Mouse (Mus musculus) erythroblast, adult 5-6 weeks (primary cell): ENCODE measurements around the gene Pik3c2b. TPM values are rescaled to one million over a fixed set of nuclear protein-coding genes. Genes with fewer than 3 reads are reported as not detected.
"Not testable (repeated sequence)": the region's sequence is repeated elsewhere in the genome, so short reads cannot be mapped to it uniquely, and the experiment has no call there.

Source experiments
- ATAC-seq: replicated peaks from 2 replicates; pipeline ENCODE4 v1.8.0; 2016; ENCODE audit warnings: moderate number of reproducible peaks, mild to moderate bottlenecking, moderate TSS enrichment, inconsistent platforms; ENCODE audit not compliant: poor library complexity, low FRiP score, severe bottlenecking
- total RNA-seq, 2 experiments: library from RNA; stranded (forward) in 1 of 2; stranded (reverse) in 1 of 2; fragments of 150-400 nt in 1 of 2; fragments of 200-764, 138-1000 nt in 1 of 2; gene quantifications; 2 replicates each; pipeline versions ENCODE4 v1.2.3 to v1.2.4; 2015 to 2017; ENCODE audit warnings: low replicate concordance in 2 of 2

Gene Pik3c2b
- 0.38 and 0.84 TPM in 2 replicates for total RNA-seq (2015; ENCODE audit: low replicate concordance)
- 0.17 and 0.56 TPM in 2 replicates for total RNA-seq (2017; ENCODE audit: low replicate concordance)

- no peak for ATAC-seq
These were observed at the start of gene Pik3c2b for GRCm38 (mm10) chr1:133045011-133045860. TSS of gene Pik3c2b (plus strand) at chr1:133045667.

- ATAC-seq: no peak
These were observed 45.1 kb upstream of the Pik3c2b start for GRCm38 (mm10) chr1:133000347-133000746.

DNA sequence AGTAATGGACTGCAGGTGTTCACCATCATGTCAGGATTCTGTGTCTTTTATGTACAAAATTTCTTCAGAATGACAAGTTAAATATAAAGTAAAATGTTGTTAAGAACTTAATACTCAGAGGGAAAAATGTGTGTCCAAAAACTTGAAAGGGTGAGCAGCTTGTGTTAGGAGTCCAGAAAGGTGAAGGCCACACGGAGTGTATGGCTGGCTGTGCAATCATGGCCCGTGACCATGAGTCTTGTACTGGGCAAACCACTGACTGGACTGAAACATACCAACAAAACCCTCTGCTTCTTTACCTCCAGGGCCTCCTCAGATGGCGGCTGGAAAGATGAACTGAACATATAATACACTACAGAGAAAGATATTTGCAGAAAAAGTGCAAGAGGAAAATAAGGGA, 38.9 kb upstream of the Pik3c2b start:
- ATAC-seq: no peak

DNA sequence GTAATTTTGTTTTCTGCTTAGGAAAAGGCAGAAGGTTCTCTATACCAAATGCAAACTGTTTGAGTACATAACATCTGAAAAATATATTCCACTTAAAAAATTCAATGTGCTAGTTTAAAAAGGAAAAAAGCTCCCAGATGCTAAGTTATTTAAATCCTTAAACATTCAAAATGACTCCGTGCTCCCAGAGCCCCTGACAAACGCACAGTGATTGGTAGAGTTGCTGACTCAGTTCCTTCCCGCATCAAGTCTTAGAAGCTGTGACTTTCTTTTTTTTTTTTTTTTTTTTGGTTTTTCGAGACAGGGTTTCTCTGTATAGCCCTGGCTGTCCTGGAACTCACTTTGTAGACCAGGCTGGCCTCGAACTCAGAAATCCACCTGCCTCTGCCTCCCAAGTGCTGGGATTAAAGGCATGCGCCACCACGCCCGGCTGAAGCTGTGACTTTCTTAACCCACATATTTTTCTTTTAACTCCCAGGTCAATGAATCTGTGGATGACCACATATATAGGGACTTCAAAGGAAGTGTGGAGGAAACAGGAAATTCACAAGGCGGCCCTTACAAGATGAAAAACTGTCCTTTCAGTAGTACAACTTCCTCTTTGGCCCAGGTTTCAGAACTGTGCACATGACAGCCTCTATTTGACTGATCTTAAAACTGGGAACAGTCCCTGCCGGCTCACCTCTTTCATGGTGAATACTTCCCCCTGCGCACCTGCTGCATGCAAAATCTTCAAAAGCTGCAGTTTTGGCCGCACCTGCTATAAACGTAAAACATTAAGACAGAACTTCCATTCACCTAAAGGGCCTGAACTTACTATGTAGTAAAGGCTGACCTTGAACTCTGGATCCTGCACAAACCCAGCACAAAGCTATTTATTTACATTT, 33.3 kb upstream of the Pik3c2b start:
- ATAC-seq: no peak

DNA sequence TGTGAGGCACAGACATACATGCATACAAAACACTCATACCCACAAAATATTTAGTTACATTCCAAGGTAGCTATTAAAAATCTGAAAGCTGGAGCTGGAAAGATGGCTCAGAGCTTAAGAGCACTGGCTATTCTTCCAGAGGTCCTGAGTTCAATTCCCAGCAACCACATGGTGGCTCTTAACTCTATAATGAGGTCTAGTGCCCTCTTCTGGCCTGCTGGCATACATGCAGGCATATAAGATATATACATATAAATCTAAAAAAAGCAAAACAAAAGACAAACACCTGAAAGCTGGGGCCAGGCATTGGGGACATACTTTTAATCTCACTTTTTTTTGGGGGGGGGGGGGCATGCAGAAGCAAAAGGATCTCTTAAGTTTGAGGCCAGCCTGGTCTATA, 32.1 kb upstream of the Pik3c2b start:
- ATAC-seq: no peak

DNA sequence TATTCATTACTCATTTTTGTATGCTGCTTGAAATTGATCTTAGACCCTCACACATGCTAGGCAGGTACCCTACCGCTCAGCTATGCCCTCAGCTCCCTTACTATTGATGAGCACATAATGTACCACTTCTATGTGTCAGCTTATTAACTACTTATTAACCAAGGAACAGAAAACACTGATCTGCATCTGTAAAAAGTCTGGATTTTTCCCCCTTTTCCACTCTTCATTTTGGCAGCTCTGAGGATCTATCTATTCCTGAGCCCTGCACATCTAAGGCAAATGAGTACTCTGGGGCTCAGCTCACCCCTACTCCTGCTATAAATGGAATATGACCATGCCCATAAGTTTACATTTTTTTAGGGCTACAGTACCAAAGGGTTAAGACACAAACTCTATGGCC, 31.3 kb upstream of the Pik3c2b start:
- no peak for ATAC-seq

- no peak for ATAC-seq
These were observed 28.6 kb upstream of the Pik3c2b start for GRCm38 (mm10) chr1:133016775-133017428.

- ATAC-seq: no peak
These were observed 26.9 kb upstream of the Pik3c2b start for GRCm38 (mm10) chr1:133018580-133018979.

DNA sequence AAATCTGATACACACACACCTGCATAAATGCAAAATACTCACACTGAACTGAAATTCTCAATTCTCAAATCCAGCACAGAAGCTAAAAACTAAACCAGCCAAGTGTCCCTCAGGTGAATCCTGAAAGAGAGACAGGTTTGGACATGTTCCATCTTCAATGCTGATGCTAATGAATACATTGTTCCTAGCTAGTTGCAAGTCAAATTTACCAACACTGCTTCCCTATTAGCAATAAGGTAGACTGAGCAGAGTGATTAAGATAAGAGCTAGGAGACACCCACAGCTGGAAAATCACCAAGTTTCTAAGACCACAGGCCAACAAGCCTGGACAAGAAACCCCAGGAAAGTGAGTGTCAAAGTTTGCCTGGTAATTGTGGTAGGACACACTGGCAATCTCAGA, 26.2 kb upstream of the Pik3c2b start:
- ATAC-seq: no peak

DNA sequence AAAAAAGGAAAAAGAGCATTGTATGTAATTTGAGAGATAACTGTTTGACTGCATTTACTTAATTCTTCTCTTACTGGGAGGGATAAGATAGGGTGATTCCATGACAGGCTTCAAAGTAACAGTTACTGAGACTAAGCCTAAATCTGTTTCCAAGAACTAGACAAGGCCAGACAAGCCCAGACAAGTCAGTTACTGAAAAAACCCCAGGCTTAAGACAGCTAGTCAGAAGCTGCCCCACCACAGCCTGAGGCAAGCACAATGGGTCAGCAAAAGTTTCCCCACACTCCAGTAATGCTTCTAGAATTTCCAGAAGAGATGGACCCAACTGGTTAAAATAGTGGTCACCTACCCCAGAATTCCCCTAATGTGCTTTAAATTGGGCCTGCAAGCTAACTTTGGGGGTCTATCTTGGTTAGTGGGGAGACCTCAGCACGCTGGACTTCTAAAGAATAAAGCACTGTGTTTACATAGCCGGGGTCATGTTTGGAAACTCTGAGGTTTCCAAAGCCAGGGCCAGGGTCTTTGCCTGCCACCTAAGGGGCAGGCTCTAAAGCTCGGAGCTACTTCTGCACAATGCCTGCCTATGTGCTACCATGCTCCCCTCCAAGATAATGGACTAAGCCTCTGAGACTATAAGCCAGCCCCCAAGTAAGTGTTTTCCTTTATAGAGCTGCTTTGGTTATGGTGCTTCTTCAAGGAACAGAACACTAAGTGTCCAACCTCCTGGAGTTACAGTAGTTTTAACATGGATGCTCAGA, 25.2 kb upstream of the Pik3c2b start:
- no peak for ATAC-seq

GRCm38 (mm10) chr1:133021391-133021790, 24.1 kb upstream of the Pik3c2b start:
- no peak for ATAC-seq

- not testable (repeated sequence) for ATAC-seq
These were observed 23.5 kb upstream of the Pik3c2b start for GRCm38 (mm10) chr1:133021971-133022370.

DNA sequence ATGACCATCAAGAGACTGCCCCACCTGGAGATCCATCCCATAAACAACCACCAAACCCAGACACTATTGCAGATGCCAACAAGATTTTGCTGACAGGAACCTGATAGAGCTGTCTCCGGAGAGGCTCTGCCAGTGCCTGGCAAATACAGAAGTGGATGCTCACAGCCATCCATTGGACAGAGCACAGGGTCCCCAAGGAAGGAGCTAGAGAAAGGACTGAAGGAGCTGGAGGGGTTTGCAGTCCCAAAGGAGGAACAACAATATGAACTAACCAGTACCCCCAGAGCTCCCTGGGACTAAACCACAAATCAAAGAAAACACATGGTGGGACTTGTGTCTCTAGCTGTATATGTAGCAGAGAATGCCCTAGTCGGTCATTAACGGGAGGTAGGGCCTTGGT, 21.7 kb upstream of the Pik3c2b start:
- not testable (repeated sequence) for ATAC-seq

GRCm38 (mm10) chr1:133024426-133024825, 21.0 kb upstream of the Pik3c2b start:
- ATAC-seq: no peak

DNA sequence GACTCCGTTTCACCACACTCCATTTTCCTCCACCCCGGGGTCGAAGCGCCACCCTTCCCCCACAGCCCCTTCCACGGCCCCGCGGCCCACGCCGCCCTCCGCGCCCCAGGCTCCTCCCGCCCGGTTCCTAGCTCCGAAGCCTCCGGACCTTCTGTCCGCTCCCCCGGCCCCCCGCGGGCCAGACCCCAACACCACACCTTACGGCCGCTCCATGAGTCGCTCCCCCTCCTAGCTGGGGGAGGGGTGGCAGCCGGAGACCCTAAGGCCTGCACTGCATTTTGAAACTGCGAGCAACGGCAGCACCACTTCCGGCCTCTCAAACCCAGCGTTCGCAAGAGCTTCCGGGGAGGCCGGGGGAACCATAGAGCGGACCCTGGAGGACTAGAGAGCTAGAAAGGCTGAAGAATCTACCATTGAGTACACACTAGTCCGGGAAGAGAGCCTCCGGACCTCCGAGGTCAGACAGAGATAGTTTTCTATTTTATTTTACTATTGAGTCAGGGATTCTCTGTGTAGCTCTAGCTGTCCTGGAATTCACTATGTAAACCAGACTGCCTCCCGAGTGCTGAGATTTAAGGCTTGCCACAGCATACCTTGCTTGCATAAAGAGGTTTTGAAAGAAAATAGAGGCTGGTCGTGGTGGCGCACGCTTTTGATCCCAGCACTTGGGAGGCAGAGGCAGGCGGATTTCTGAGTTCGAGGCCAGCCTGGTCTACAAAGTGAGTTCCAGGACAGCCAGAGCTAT, 20.2 kb upstream of the Pik3c2b start:
- ATAC-seq: peak; percentile 97

DNA sequence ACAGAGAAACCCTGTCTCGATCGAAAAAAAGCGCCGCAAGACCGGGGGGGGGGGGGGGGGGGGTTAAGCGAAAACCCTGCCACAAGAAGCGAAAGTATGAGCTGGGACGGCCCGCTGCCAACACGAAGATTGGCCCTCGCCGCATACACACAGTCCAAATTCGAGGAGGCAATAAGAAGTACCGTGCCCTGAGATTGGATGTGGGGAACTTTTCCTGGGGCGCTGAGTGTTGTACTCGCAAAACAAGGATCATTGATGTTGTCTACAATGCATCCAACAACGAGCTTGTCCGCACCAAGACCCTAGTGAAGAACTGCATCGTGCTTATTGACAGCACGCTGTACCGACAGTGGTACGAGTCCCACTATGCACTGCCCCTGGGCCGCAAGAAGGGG, 19.7 kb upstream of the Pik3c2b start:
- not testable (repeated sequence) for ATAC-seq

DNA sequence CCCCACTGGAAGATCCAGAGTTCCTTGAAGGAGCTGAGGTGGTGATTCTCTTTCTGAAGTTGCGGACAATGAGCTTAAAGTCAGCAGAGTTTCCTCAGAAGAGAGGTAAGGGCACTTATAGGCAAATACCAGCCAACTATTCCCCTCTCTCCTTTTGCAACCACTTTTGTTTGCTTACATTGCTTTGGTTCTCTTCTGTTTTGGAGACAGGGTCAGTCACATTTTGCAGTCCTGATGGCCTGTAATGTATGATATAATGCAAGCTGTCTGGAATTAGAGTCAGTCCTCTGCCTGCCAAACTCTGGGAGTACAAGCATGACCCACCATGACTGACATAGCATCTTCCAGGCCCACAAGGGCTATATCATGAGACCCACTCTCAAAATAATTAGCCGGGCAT, 18.3 kb upstream of the Pik3c2b start:
- ATAC-seq: no peak

DNA sequence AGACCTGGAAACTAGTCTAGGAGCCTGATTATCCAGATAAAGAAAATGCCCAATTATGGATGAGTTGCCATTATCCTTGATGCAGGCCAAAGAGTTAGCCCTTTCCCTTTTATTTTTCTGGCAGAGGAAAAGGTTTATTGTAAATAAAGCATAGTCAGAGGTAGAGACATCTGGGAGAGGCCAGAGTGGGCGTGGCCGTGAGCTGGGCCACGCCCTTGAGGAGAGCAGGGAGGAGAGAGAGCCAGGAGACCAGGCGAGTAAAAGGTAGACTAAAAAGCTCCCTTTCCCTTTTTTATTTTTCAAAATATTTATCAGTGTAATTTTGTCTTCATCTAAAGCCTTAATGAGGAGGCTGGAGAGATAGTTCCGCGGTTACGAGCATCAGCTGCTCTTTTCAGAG, 17.5 kb upstream of the Pik3c2b start:
- peak; percentile 90 for ATAC-seq

GRCm38 (mm10) chr1:133029744-133030143, 15.7 kb upstream of the Pik3c2b start:
- no peak for ATAC-seq
